Mouse (Mus musculus): ENCODE measurements around the gene Gpx7.

Gene Gpx7

DNA sequence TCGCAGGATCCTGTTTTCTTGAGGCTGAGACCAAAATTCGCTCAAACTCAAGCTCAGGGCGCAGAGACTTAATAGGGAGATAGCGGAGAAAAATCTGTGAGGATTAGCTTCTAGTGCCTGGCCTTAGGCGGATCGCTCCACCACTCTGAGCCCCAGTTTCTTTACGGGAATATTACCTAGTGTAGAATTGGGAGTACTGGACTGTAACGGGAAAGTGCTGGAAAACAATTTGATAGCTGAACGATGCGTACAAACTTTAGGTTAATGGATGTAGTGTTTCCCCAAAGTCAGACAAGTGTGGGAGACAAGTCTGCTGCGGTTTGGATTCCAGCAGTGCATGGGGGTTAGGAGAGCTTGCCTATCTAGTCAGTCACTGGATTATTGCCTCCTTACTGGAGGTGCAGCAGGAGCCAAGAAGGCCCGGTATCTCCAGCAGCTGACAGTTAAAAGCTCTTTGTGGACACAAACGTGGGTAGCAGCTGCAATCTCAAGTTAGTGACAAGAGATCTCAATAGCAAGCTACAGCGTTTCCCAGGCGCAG is at the start of gene Gpx7:
TSS of gene Gpx7 (minus strand) at position 101 of the 541 bp plus-strand sequence.
- no peak for DNase-seq (ENCODE audit: low spot score in 2 of 2)

DNA sequence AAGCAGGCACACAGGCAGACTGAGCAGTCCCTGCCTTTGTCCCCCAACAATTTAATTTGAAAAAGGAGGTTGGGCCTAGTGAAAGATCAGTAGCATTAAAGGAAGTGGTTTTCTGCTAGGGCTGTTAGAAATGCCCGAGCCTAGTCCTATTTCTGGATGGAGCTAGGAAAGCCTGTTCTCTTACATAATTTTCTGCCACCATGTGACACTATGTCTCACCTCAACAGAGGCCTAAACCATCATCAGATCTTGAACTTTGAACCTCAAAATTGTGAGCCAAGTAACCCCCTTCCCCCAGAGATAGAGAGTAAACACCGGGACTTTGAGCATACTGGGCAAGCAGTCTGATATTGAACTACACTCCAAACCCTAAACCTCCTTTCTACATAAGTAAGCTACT is 49.3 kb upstream of the Gpx7 start:
- DNase-seq (ENCODE audit: low spot score in 2 of 2), result no peak

- no peak for DNase-seq (ENCODE audit: low spot score in 2 of 2)
Observed at GRCm38 (mm10) chr4:108448091-108448490, 41.3 kb upstream of the Gpx7 start.

DNA sequence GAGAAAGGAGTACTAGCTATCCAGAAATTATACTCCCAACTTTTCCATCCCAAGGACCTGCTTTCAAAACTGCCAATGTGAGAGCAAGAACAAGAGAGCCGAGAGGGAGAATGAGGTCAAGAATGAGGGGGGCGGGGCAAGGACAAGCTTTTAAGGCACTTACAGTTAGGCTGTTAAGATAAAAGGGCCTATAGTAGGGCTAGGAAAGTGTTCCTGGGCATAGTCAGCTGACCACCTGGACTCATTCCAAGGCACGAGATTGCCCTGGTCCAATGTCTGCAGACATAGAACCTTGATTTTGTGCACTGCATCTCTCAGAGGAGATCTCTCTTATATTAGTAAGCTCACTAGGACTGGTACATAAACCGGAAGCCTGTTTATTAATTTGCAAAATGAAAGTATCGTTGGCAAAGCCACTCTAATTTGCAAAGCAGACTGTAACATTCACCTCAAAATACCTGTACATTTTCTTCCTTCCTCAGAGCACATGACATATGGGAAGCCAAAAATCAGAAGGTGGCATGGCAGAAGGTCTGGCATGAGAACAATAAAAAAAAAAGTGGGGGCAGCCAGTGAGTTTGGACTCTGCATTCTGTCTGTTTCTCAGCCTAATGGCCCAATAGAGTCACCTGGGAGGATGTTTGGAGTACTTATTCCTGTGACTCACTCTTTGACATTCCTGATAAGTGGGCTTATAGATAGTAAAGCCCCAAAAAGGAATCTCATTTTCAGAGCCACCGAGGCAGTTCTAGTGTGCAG is 31.5 kb upstream of the Gpx7 start:
- no peak for DNase-seq (ENCODE audit: low spot score in 2 of 2)

- DNase-seq (ENCODE audit: low spot score in 2 of 2), result no peak
Observed at GRCm38 (mm10) chr4:108436225-108436624, 29.5 kb upstream of the Gpx7 start.

GRCm38 (mm10) chr4:108435646-108436045 is 28.9 kb upstream of the Gpx7 start:
- DNase-seq (ENCODE audit: low spot score in 2 of 2), result no peak

GRCm38 (mm10) chr4:108434781-108435180 is 28.0 kb upstream of the Gpx7 start:
- no peak for DNase-seq (ENCODE audit: low spot score in 2 of 2)

GRCm38 (mm10) chr4:108434221-108434620 is 27.5 kb upstream of the Gpx7 start:
- no peak for DNase-seq (ENCODE audit: low spot score in 2 of 2)

DNA sequence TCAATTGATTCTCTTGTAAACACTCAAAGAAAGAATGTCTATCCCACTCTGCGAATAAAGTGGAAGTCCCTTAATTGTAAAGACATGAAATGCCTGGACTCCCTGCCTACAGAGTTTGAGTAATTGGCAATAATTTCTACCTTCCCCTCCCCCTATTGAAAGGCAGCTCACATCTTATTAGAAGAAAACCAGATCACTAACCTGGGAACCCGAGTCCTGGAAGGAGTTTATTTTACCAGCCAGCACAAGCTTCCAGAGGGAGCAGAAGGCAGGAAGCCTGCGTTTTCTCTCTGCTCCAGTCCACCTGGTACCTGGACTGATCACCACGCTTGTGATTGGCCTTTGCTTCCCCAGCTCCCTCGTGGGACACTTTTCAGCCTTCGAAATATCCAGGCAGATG is 26.6 kb upstream of the Gpx7 start:
- DNase-seq (ENCODE audit: low spot score in 2 of 2), result no peak

- no peak for DNase-seq (ENCODE audit: low spot score in 2 of 2)
Observed at GRCm38 (mm10) chr4:108431561-108431936, 24.8 kb upstream of the Gpx7 start.

- DNase-seq (ENCODE audit: low spot score in 2 of 2), result no peak
Observed at GRCm38 (mm10) chr4:108430656-108431560, 24.1 kb upstream of the Gpx7 start.

DNA sequence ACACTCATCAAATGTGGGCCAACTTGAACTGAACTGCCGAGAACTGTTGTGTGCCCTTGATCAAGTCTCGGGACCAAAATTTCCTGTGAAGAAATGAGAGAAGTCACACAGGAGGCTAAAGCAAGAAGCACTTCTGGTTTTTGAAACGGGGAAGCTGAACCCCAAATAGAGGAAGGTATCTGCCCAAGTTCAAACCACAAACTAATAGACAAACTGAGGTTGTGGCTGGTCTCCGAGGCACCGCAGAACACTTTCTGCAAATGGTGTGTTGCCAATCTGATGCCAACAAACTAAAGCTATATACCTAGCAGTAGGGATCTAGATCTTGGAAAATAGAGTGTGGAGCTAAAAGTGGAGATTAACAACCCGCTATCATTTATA is 21.6 kb upstream of the Gpx7 start:
- DNase-seq (ENCODE audit: low spot score in 2 of 2), result no peak

- no peak for DNase-seq (ENCODE audit: low spot score in 2 of 2)
Observed at GRCm38 (mm10) chr4:108427719-108428340, 21.1 kb upstream of the Gpx7 start.

- DNase-seq (ENCODE audit: low spot score in 2 of 2), result no peak
Observed at GRCm38 (mm10) chr4:108424587-108424986, 17.8 kb upstream of the Gpx7 start.

DNA sequence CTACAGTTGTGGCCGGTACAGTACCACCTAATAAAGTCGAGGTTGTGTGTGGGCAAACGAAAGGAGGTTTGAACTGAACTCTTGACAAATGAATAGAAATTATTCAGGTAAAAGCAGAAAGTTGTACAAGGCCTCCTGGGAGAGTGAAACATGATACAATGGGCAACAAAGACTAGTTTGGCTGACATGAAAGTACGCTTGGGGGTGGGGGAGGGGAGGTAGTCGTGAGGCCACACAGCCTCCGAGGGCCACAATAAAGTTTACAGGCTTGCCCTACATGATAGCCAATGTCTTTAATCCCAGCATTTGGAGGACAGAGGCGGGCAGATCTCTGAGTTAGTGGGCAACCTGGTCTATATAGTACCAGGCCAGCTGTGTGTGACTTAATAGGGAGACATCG is 860 bp upstream of the Gpx7 start:
- DNase-seq (ENCODE audit: low spot score in 2 of 2), result no peak

- DNase-seq (ENCODE audit: low spot score in 2 of 2), result peak; percentile 70 to 77
Observed at GRCm38 (mm10) chr4:108406138-108406860, 462 bp downstream of the Gpx7 start.

DNA sequence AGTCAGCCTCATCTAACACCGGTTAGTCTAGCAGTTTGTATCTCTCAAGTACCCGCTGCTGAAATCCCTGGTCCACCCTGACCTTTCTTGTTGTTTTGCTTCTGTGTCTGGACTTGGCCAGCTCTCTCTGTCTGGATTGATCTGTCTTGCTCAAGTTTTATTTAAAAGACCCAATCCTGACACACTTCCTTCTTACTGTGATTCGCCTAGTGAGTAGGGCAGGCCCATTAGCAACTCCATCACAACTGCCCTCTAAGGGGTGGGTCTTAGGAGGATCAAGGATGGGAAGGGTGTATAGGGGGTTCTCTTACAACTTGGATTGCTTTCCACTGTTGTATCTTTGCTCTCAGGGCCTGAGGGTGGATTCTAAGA is 1.0 kb downstream of the Gpx7 start:
- DNase-seq (ENCODE audit: low spot score in 2 of 2), result peak in 1 of 2 experiments; percentile 6

- DNase-seq (ENCODE audit: low spot score in 2 of 2), result no peak
Observed at GRCm38 (mm10) chr4:108403861-108404635, 2.7 kb downstream of the Gpx7 start.

DNA sequence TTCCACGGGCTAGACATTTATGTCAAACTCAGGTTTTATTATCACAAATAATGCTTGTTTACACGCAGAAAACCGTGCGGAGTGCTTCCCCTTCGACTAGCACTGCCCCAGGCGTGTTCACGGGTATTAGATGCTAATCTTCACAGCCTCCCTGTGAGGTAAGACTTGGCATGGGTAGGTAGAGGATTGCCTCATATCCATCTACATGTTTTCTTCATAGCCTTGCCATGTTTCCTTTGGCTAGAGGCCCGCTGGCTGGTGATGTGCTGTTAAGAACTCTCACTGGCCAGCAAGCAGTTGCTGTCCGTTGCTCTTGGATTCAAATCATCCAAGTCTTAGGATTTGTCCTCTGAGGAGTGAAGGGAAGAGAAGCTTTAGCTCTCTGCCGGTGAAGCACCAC is 6.4 kb downstream of the Gpx7 start:
- no peak for DNase-seq (ENCODE audit: low spot score in 2 of 2)

- DNase-seq (ENCODE audit: low spot score in 2 of 2), result no peak
Observed at GRCm38 (mm10) chr4:108394236-108394635, 12.5 kb downstream of the Gpx7 start.

- no peak for DNase-seq (ENCODE audit: low spot score in 2 of 2)
Observed at GRCm38 (mm10) chr4:108392558-108392957, 14.2 kb downstream of the Gpx7 start.

Data from frontal cortex, postnatal 36 days (tissue).